Mouse (Mus musculus): ENCODE results near the gene Acsf3.

Gene Acsf3

DNA sequence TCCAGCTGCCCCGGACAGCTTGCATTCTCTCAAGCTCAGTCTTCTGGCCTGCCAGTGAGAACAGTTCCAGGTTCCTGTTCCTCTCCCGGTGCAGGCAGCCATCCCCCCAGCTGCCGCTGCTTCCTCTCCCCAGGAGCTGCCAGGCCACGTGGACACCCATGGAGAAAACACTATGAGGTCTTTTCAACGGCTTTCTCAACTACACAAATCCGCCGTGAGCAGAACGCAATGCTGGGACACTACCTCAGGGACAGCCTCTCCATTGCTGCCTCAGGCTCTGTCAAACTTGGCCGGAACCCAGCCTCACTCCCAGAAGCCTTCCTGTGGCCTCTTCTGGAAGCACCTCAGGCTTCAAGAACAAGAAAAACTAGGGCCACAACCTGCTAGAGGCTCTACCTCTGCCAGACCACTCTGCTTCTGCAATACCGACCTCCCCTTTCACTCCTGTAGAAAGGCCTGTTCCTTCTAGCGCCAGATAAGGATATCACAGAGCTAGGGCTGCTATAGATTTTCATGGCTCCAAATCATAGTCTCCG, 12.5 kb upstream of the Acsf3 start:
- DNase-seq (ENCODE audit: low read depth, low spot score), result no peak

DNA sequence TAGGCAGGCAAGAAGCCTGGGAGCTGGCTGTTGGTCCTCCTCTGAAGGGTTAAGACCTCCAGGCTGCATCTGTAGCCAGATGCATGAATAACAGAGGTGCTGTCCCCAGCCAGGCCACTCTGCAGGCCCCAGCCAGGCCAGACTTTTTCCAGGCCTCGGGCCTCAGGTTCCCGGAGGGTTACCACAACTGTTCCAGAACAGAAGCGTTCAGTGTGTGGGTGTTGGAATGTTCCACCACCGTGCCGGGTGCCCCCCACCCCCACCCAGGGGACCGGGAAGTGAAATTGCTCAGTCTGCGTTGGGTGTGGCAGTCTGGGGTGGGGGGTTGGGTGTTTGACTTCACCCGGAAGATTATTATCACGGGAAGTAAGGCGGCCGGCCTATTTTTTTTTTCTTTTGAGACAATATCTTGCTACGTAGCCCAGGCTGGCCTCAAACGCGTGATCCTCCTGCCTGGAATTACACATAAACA, 12.0 kb upstream of the Acsf3 start:
- DNase-seq (ENCODE audit: low read depth, low spot score), result no peak

DNA sequence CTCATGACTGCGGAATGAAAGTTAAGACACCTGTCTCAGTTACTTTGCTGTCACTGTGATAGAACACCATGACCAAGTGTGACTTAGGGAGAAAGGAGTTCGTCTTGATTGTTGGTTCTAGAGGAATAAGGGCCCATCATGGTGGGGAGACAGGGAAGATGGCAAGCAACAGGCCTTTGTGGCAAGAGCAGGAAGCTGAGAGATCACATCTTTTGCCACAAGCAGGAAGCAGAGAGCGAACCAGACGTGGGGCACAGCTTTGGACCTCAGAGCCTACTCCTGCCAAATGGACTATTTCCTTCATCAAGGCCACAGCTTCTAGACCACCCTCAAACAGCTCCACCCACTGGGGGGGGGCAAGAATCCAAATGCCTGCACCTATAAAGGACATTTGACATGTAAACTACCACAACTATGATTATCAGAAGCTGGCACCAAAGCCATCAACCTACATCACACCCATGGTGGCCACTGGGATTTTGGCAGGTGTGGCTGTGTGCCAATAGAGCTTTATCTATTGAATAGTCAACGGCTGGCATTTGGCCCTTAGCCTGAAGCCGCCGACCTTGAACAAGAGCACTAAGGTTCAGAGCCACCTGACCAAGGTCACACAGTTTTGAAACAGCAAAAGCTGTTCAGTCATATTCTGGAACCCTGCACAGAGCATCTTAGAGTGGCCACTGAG, 10.4 kb upstream of the Acsf3 start:
- DNase-seq (ENCODE audit: low read depth, low spot score), result no peak

DNA sequence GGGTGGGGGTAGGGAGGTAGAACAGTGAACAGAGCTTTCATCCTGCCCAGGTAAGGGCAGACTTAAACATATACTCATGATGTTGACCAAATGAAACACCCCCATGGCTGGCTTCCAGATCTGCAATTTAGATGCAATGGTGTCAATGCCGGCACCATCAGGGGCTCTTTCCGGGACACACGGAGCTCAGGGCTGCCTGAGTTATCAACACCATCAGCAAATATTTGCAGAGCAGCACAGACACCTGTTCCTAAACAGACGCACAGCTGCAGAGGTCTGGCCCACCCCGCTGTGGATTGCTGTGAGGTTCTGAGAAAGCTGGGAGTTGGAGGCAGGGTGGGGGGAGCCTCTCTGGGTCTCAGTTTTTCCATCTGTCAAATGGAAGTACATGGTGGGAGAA, 9.1 kb upstream of the Acsf3 start:
- DNase-seq (ENCODE audit: low read depth, low spot score), result no peak

DNA sequence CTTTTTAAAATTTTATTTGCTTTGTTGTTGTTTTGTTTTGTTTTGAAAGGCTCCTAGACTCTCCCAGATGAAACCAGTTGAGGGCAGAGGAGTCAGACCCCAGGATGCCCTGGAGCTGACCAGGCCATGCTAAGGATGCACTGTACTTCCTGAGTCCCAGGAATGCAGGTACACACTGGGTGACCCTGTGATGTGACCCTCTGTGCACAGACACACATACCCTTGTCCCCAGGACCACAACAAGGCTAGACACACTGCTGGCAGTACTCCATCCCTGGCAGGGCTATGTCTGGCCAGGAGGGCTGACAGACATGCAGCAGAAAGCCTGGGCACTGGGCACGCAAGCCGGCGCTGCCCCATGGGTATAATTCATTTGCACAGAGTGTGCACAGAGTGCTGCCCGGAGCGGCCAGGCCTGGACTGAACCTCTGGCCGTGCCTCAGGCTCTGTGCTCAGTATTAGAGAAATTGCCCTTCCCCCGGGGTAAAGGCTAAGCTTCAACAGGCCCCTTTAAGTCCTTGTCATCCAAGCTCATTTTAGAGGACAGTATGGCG, 8.6 kb upstream of the Acsf3 start:
- DNase-seq (ENCODE audit: low read depth, low spot score), result no peak

DNA sequence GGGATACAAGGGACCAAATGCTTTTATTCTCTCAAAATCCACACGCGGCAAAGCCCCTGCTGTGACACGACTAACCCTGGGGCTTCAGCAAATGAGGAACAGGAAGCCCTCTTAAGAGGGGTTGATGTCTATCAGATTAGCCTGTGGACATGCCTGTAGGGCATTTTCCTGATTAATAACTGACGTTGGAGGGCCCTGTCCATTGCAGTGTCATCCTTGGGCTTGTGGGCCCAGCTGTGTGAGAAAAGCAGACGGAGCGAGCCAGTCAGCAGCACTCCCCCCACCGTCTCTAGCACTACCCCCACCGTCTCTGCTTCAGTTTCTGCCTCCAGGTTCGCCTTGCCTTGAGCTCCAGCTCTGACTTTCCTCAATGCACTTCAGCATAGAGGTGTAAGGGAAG, 8.1 kb upstream of the Acsf3 start:
- no peak for DNase-seq (ENCODE audit: low read depth, low spot score)

DNA sequence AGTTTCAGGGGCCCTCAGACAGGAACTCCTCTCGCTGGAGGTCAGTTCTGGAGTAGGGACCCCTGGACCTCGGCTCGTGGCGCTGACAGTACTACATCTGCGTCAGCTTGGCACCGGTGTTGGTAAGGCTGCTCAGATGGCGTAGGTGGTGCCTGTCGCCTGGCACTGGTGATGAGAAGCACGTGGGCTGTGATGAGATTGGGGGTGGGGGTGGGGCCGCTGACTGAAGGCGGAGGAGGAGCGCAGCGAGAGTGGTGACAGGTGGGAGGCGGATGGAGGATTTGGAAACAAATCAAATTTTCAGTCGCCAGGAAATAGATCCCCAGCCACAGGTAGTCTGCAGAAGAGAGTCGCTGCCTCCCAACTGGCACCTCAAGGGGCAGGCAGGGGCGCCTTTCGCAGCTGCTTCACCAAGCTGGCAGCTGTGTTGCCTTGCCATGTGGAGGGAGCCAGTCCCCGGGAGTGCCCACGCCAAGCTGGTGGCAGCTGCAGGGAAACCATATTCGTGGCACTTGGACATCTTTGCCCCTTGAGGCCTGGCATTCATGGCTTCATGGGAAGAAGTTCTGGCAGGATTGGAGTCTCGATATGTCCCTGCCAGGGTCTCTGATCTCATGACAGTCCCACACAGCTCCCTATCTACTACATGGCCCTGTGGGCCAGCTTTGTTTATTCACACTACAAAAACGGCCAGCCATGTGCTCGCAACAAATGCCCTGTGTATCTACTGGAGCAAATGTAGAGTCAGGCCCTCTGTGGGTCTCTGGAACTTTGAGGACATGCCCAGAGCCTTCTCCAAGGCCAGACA, 5.8 kb upstream of the Acsf3 start:
- no peak for DNase-seq (ENCODE audit: low read depth, low spot score)

DNA sequence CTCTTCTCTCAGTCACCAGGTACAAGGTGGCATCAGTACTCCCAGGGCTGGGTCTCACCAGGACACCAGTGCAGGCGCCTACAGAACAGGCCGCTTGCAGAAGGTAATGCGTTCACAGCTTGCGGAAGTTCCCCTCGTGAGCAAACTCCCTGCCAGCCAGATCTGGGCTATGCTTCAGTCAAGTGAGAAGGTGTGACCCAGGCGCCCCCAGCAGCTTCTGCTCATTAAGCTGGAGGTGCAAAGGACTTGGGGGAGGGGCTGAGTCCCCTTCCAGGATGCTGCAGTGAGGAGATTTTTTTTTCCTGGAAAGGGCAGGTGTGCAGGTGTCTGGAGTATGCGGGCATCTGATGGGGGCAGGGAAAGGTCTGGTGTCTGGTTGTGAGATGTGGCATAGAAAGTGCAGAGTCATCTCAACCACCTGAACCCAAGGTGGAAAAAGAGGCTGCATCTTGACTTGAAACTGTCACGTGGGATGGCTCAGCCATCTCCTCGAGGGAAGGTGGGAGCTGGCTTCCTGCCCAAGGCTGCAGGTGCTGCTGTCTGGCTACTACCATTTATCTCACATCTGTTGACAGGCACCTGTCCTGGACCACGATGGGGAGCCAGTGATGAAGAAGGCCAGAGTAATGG, 2.7 kb upstream of the Acsf3 start:
- DNase-seq (ENCODE audit: low read depth, low spot score), result no peak

DNA sequence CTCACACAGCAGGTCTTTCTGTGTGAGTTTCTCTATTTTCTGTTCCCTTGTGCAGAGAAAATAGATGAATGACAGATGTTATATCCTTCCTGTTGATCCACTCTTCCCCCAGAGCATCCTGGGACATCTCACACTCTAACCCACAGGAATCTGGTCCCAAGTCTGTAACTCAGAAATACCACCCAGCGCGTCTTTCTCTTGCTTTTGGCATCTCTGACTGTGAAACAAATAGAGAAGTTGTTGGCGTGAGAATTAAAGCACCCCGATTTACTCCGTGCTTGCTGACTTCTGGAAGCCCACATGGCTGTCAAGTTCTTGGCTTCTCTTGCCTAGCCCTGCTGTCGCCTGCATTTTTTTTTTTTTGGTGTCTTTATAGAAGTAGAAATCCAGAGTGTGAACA, 2.4 kb downstream of the Acsf3 start:
- no peak for DNase-seq (ENCODE audit: low read depth, low spot score)

DNA sequence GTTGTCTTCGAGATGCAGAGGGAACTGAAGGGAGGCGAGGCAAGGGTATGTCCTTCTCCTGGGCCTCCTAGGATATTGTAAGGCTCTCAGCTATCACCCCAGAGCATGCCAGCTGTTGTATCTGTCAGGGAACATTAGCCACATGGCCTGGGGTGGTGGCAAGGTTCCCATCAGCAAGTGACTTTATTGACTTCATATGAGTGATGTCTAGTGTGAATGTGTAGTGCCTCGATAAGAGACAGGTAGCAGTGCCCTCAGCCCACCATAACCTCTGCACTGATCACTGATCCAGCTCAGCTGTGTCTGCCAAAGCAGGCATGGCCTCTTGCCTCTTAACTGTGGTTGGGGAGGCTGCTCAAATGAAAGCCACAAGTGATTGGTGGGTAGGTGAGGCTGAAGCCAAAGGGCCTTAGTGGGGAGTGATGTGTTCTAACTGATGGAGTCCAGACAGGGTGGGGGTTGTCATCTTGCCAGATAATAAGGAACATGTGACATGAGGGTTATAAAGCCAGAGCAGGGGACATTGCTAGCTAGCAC, 3.5 kb downstream of the Acsf3 start:
- no peak for DNase-seq (ENCODE audit: low read depth, low spot score)

DNA sequence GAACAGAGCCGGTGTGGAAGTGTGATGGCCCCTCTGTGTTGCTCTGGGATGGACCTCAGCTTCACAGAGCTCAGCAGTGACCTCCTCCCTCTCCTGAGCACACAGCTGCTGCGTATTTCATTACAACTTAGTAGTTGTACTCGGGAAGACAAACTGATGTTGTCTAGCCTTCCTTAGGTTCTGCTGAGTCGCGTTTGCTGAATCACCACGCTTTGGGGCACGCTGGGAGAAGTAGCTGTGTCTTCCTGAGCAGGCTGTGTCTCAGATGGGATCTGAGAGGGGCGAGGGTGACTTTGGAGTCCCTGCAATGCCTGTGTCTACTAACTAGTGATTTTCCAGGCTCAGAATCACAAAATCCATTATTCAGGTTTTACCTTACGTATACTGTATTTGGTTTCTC, 4.0 kb downstream of the Acsf3 start:
- no peak for DNase-seq (ENCODE audit: low read depth, low spot score)

DNA sequence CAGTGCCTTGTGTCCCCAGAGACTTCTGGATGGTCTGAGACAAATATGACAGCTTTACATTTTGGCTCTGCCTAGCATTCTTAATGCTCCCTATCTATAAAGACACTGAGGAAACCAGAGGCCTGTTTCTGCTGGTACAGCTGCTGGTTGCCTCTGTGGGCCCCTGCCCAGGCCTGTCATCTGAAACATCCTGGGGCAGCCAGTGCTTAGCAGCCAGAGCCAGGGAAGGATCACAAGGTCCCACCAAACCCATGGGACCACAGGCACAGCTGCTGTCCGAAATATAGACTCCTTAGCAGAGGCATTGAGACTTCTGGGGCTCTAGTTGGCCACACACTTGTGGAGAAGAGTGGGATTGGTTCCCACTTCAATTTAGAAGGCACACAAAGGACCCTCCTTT, 9.5 kb downstream of the Acsf3 start:
- DNase-seq (ENCODE audit: low read depth, low spot score), result no peak

DNA sequence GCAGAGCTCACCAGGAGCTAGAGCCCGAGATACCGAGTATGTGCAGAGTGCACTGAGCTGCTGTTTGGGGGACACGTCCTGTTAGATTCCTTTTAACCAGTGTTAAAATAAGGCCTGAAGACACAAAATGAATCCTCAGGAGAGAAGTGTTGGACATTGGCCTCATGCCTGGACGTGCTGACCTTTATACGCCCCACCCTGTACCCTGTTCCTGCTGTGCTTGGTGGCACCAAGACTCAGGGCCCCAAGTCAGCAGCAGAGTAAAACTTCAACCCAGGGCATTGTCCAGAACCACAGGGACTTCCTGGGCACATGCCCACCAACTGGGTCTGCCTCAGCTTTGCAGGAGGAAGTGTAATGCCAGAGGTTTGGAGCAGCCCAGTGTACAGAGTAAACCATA, 14.5 kb downstream of the Acsf3 start:
- DNase-seq (ENCODE audit: low read depth, low spot score), result no peak

DNA sequence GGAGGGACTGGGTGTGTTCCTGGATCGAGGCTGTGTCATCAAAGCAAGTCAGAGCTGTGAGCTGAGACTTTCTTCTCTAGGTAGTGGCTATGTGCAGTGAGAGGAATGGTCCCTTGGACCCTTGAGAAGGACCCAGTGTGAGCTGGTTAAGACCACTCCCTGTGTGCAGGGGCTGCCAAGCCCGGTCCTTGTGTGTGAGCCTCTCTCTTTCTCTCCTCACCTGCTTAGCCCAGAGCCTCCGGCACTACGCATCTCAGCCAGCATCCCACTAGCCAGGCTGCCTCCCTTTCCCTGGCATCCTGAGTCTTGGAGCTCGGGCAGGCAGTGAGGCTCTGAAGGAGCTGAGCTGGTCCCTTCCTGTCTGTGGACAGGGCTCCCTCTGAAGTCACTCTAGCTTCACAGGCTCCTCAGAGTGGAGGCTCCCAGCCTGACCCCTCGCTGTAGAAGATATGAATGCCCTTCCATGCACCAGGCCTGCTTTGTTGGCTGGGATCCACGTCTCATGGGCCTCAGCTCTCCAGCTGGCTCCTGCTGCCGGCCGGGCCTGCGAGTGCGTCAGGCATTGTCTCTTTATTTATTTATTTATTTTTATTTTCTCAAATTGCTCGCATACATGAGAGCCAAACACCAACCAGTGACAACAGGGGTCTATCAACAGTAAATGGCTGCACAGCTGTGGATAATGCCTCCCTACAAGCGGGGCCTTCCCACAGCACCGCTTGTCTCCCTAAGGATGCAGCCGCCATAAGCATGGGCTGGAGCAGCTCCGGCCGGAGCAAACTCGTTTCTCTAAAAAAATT, 18.3 kb downstream of the Acsf3 start:
- DNase-seq (ENCODE audit: low read depth, low spot score), result no peak

DNA sequence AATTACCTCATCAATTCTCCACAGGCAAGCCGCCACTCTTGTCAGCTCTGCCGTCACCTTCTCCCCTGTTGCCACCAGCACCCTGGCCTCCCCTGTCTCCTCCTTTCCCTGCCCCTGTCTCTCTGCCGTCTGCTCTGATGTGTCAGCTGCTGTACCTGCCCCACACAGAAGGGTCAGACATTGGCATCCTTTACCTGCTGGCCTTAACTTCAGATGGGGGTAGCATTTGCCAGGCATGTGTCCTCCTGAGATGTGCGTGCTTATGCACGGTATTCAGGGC, 18.8 kb downstream of the Acsf3 start:
- no peak for DNase-seq (ENCODE audit: low read depth, low spot score)

DNA sequence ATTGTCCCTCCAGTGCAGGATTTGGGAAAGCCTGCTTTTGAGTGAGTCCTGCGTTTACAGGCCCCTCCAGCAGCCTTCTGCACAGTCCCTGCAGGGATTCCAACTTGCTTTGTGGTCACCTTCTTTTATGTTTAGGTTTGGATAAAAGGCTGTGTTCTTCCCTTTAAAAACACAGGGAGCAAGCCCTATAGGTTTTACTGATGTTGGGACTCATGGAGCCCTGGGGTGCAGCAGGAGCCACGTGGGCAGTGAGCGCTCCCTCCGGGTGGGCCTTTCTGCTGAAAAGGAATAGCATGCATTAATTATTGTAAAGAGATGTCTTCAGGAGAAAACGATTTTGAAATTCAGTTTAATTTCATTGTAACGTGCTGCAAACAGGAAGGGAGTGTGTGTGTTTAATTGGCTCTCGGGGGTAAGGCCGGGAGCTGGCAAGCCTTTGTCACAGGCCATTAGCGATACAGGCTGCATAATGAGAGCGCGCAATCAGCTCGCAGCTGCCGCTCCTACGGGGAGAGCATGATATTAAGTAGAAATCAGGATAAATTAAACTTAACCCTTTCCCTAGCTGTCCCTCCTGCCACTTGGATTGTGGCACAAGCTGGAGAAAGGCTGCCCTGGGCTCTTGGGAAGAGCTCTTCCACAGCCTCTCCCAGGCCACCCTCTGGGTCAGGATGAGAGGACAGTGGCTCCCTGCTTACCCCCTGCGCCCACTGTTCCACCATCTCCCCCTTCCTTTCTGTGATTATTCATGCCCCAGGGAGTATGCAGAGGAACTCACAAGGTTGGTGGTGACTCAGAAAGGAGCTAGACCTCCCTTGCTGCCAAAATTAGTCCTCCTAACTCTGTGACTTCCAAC, 28.8 kb downstream of the Acsf3 start:
- DNase-seq (ENCODE audit: low read depth, low spot score), result no peak

DNA sequence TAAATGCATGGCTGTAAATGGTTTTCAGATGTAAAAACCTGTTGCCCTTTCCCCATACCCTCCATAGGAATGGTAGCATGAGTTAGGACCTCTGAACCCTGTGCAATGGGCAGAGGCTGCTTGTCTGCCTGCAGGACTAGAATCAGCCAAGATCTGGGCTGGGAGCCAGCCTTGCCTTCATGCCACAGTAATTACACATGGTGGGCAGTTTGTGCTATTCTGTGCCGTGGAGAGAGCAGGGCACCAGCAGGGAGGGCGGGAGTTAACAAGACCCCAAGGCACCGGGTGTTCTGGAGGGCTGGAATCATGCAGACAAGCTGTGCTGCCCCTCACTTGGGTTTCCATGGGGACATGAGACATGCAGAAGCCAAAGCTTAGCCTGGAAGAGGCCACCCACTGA, 30.1 kb downstream of the Acsf3 start:
- DNase-seq (ENCODE audit: low read depth, low spot score), result no peak

DNA sequence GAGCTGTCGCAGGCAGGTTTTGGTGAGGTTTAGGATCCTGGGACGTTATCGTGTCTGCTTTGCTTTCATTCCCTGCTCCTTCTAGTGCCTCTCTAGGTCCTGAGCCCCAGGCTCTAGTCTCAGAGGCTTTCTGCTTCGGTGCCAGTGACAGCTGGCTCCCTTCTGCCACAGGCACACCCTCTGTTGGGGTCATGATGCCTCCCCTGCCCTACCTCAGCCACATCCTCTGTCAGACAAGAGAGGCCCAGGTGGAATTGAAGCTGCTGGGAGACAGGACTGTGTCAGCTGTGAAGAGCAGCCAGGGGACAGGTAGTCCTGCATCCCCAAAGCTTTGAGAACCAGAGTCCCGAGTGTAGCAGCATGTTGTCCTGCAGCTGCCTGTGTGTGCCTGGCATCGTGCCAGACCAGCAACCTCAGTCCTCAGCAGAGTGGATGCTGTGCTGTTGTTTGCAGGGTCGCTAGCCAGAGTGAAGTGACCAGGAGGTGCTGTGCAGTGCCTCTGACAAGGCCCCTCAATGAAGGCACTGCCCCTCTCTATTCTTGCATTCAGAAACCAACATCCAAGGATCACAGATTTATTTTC, 31.8 kb downstream of the Acsf3 start:
- no peak for DNase-seq (ENCODE audit: low read depth, low spot score)

DNA sequence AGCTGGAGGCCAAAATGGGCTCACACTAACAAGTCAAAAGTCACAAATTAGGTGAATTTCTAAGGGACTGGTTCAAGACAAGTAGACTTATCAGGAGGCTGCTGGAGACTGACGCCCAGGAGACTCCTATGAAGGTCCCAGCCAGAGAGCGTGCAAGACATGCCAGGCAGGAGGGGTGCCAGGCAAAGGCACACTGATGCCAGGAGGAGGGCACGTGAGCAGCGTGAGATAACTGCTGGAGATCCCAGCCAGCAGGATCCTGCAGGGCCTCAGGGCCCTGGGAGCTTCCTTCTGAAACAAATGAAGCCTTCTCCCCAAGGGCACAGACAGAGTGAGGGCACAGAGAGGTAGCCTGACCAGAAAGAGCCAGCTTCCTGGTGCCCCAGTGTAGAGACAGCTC, 32.6 kb downstream of the Acsf3 start:
- DNase-seq (ENCODE audit: low read depth, low spot score), result no peak

DNA sequence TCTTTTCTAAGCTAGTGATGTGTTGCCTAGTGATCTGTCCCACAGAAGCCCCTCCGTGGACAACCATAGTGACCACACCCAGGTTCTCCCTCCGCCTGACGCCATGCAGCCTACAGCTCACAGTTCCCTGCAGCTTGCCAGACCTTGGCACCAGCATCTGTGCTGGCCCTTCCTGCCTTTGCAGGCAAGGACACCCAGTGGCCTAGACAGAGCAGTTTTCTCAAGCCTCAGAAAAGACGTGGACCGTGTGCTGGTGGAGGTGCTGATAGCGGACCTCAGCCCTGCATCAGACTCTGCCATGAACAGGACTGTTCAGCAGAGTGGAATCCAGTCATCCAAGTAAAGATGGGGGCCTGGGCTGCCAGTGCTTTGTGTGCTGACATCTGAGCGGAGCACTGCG, 35.1 kb downstream of the Acsf3 start:
- DNase-seq (ENCODE audit: low read depth, low spot score), result no peak
